Mouse (Mus musculus): ENCODE data around the gene 2010109A12Rik. TPM values are rescaled to one million over a fixed set of nuclear protein-coding genes. Genes with fewer than 3 reads are reported as not detected.

2010109A12Rik gene
- total RNA-seq, 2 experiments from 2014 or later, result 0.60 to 0.61 TPM

GRCm38 (mm10) chr5:93229527-93229926 is 23.2 kb downstream of the 2010109A12Rik start:
- DNase-seq (ENCODE audit: low spot score in 2 of 2), result no peak

DNA sequence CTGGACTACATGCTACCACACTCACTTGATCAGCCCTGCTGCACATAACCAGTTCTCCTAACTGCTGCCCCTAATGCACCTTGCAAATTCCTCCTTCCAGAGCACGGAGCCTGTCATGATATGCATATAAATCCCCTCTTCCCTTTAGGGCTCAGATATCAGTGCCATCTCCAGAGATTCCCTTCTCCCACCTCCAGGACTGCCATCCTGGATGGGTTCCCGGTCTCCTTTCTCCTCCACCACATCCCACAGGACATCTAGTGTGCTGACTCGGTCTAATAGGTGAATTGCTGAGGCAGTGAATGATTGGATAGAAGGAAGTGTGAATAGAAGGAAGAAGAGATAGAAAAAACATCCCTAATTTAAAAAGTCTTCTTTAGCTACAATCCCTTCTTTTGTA is 25.4 kb downstream of the 2010109A12Rik start:
- DNase-seq (ENCODE audit: low spot score in 2 of 2), result no peak

DNA sequence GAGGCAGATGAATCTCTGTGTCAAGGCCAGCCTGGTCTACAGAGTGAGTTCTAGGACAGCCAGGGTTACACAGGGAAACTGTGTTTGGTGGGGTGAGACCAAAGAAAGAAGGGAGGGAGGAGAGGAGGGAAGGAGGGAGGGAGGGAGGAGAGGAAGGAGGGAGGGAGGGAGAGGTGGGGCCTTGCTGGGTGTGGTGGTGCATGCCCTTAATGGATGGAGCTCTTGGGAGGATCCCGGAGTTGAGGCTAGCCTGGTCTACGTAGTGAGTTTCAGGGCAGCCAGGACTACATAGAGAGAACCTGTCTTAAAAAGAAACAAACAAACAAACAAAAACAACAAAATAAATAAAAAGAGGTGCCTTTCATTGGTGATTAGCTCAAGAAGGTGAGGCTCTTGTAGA is 26.5 kb downstream of the 2010109A12Rik start:
- no peak for DNase-seq (ENCODE audit: low spot score in 2 of 2)

DNA sequence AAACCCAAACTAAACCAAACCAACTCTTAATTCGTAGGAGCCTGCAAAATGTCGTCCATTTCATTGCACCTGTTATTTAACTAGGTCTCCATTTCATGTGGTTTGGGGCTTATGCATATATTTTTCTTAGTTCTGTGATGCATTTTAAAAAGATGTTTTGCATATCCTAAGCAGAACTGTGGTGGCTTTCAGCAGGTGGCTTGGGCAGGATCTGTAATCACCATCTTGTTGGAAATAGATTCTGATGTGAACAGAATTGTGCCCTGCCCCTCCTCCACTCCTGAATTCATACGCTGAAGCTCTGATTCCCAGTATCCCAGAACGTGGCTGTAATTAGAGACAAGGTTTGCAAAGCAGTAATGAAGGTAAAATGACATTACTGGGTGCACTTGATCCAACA is 27.8 kb downstream of the 2010109A12Rik start:
- DNase-seq (ENCODE audit: low spot score in 2 of 2), result no peak

DNA sequence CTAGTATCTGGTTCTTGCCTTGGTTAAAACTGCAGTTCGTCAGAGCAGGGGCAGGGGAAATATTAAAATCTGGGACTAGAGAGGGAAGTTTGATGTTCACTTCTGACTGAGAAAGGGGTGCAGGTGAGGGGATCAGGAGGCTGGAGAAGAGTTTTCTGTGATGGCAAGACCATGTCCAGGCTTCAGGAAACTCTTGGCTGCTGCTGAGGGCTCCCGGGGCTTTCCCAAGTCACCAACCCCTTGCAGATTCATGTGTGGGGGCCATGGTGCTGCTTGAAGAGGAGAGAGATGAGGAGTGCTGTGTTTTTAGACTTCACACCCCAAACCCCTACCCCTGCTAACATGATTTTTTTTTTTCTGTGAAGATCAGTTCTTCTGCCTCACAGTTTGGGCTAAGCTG is 28.3 kb downstream of the 2010109A12Rik start:
- DNase-seq (ENCODE audit: low spot score in 2 of 2), result no peak

DNA sequence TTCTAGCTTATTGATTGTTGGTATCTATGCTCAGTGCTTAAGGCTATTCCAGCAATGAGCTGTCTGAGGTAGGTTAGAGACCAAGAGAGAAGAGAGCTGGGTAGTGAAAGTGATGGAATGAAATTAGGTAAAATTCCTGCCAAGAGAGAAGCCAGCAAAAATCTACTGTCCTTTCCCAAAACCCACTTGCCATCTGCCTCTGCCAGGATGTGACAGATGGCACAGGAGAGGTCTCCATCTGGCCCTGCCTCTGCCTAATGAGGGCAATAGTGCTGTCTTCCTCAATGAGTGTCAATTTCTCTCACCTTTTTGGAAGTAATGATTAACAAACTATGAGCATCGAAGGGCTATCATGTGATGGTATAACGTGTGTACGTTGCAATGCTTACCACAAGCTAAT is 29.6 kb downstream of the 2010109A12Rik start:
- no peak for DNase-seq (ENCODE audit: low spot score in 2 of 2)

- no peak for DNase-seq (ENCODE audit: low spot score in 2 of 2)
Observed at GRCm38 (mm10) chr5:93236541-93236940, 30.2 kb downstream of the 2010109A12Rik start.

DNA sequence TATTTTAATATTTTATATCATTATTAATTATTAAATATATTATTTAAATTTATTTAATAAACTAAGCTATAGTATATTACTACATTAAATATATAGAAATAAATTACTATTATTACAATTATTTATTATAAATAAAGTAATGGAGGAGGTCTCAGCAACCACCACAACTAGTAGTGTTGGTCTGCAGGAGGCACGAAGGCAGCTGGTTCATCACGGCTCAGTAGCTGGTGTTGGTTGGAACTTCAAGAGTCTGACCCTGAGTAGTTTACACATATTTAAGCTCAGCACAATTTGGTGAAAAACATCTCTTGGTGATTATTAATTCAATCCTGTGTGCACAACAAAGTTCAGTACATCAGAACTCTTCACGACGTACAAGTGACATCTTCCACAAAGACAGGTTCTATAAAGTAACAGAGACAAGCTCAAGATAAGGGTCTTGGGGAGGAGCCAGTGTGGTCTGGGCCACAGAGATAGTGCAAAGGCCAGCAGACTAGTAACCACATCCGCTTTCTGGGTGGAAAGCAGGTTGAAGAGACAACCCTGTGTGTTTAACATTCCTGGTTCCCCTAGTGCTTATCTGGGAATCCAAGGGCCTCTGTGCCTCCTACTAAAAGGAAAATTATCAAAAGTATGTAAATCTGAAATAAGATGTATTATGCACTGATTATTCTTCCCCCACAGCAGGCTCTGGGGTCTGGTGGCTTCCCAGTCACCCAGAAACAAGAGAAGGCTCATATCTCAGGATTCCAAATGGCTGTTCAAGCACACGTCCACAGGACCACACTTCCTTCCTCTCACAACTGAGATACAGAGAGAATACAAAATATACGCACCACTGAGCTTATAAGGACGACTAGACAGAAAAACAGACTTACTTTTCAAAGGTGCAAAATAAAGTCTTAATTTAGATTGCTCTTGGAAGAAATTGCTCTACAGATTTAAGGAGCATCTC is 33.5 kb downstream of the 2010109A12Rik start:
- DNase-seq (ENCODE audit: low spot score in 2 of 2), result no peak

DNA sequence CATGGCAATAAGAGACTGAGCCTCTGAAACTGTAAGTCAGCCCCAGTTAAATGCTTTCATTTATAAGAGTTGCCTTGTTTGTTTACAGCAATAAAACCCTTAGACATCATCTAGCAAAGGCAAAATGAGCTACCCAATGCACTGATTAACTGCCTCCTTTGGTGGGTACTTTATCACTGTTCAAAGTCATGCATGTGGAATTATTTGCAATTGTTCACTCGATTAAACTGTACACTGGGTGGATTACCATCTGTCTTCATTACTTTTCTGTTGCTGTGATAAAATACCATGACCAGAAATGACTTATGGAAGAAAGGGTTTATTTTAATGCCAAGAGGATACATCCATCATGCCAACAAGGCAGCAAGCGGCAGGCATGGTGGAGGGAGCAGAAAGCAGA is 39.0 kb downstream of the 2010109A12Rik start:
- DNase-seq (ENCODE audit: low spot score in 2 of 2), result no peak

DNA sequence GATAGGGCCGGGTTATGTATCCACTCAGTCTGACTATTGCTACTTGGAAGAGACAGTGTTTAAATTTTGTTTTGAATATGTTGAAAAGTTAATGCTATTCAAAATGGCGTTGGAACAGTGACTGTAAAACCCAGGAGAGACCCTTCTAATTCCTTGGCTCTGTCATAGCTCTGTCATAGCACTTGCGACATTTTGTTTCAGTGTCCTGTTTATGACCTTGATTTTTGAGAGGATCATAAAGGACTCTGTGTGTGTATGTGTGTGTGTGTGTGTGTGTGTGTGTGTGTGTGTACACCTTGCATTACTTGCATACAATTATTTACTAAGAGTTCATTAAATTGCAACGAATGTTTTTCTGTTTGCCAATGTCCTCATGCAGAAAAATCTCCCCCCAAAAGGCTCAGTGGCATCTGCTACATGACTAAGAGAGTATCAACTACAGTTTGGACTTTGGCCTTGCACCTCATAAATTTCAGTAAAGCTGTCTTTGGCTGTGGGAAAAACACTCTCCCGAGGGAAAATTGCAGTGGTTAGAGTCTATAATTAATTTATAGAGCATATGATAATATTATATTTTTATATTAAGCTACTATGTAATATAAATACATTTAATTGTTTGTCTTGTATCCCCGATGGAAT is 43.7 kb downstream of the 2010109A12Rik start:
- no peak for DNase-seq (ENCODE audit: low spot score in 2 of 2)

DNA sequence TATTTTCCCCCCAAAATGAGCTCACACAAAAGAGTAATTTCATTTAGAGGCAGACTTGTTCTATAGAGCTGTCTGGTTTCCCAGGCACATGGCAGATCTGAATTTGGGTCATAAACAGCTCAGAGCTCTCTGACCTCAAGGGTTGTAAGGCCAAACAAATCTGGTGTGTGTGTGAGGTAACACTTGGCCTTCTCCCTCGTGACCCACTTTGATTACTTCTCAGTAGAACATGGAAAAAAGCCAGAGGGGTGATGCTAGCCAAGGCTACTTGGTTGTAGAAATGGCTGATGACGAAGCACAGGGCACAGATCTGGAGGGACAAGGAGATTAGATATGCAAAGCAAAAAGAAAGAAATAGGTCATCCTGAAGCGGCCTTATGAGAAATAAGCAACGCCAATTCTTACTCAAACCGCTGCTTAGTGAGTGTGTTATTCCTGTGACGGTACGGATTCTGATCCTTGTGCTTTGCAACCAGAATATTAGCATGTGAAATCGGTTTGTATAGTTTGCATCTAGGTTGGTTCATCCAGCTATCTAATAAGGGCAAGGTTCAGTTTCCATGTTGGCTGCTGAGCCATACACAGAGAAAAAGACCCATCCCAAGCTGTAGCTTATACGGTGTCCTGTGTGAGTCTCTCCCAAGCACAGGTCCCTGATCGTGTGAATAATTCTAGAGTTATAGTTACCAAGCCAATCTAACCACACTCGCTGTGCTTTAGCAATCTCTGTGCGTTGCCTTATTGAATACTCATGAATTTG is 44.9 kb downstream of the 2010109A12Rik start:
- DNase-seq (ENCODE audit: low spot score in 2 of 2), result no peak

DNA sequence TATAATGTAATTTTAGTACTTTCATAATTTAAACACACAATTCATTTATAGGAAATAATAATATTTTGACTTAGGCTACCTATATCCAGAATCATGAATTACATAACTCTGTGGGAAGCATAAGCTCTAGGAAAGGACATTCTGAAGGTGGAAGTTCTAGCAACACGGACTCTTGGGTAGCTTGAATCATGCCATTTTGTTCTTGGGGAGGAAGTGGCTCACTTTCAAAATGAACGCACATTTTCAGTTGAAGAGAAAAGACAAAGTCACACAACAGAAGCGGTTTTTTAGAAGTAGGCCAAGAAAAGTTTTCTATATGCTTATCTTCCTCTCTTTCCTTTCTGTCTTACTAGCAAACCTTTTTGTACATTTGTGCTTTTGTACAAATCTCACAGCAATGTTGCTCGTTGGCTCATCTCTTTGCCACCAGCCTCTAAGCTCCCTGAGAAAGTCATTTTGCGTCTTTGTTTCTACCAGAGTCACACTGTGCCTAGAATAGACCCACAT is 49.5 kb downstream of the 2010109A12Rik start:
- no peak for DNase-seq (ENCODE audit: low spot score in 2 of 2)

GRCm38 (mm10) chr5:93256820-93257405 is 50.6 kb downstream of the 2010109A12Rik start:
- no peak for DNase-seq (ENCODE audit: low spot score in 2 of 2)

DNA sequence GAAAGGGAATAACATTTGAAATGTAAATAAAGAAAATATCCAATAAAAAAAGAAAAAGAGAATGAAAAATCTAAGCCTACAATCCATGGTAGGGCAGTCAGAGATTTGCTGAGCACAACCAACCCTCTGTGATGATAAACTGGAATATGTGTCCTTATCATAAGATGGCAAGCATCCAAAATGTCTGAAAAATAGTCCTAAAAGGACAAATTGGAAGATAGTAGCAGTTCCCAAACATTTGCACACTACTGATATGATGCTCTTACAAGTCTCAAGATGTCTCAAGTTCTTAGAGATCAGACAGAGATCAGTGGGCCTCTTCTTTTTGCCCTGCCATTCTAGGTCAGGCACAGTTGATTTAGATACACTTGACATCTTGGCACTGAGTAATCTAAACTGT is 53.0 kb downstream of the 2010109A12Rik start:
- DNase-seq (ENCODE audit: low spot score in 2 of 2), result no peak

- no peak for DNase-seq (ENCODE audit: low spot score in 2 of 2)
Observed at GRCm38 (mm10) chr5:93260983-93261382, 54.7 kb downstream of the 2010109A12Rik start.

DNA sequence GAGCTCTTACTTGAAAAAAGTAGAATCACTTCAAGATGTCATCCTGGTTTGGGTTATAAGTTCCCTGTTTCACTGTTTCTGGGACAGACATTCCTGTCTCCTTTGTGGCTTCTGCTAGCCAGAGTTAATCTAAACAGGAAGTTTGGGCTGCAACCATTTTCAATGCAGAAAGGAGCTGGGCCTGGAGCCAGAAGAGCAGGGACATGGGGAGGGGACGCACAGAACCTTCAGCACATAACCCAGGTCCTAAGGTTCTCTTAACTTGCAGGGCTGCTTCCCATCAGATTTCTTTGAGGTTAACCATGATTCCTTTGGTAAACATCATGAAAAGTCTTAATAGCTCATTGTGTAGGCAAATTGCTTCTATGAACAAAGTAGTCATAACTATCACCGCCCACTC is 56.4 kb downstream of the 2010109A12Rik start:
- no peak for DNase-seq (ENCODE audit: low spot score in 2 of 2)

Other genes with a start within 250 kb of the 2010109A12Rik start
- under 1 TPM in 1 of 2 experiments, not detected in 1; 0.07 TPM for gene Sowahb, start 161.5 kb upstream of the 2010109A12Rik start, total RNA-seq (2021)
- gene Sept11, start 113.1 kb upstream of the 2010109A12Rik start, total RNA-seq (2021), result 100 to 1,000 TPM; 246 to 256 TPM
- 100 to 1,000 TPM; 159 to 164 TPM for gene Ccni, start within 50 bp of the 2010109A12Rik start, total RNA-seq (2021)
- 10 to 100 TPM; 26.9 to 28.7 TPM for gene Ccng2, start 60.7 kb downstream of the 2010109A12Rik start, total RNA-seq (2021)